Mouse (Mus musculus): ENCODE results near the gene Olfr913. TPM values are rescaled to one million over a fixed set of nuclear protein-coding genes. Genes with fewer than 3 reads are reported as not detected.

The Olfr913 gene
- polyA plus RNA-seq (2012; rRNA removed), result not detected in 2 replicates

GRCm38 (mm10) chr9:38592459-38592858 lies at the start of gene Olfr913:
Olfr913 (plus strand) TSS chr9:38592759.

GRCm38 (mm10) chr9:38579878-38580277 lies 12.7 kb upstream of the Olfr913 start, which contains the start of gene Olfr912:
Olfr912 (plus strand) TSS chr9:38580178.

DNA sequence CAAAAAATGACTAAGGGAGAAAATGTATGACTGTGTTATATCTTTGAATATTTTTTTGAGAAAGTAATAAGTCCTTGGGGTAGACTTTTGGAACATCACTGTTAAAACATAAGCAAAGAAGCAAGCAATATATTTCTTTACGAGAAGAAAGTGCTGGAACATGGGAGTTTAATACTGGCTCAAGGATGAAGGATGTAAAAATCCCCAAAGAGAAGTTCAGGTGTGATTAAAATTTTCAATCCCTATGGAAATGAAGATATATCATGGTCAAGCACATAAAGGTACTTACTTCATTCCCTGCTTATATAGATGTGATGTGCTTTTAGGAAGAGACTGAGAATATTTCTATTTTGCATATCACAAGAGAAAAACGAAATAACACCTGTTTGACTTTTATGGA lies 12.2 kb downstream of the Olfr913 start, which contains the start of gene Olfr914:
TSS of gene Olfr914 (plus strand) at position 301 of the 400 bp plus-strand sequence.

Other genes with a start within 250 kb of the Olfr913 start
- gene Olfr898, start 244.3 kb upstream of the Olfr913 start, polyA plus RNA-seq (2012; rRNA removed), result not detected in 2 replicates
- gene Olfr250, start 225.9 kb upstream of the Olfr913 start, polyA plus RNA-seq (2012; rRNA removed), result not detected in 2 replicates
- not detected in 2 replicates for gene Olfr251, start 215.7 kb upstream of the Olfr913 start, polyA plus RNA-seq (2012; rRNA removed)
- gene Olfr147, start 191.1 kb upstream of the Olfr913 start, polyA plus RNA-seq (2012; rRNA removed), result not detected in 2 replicates
- not detected in 2 replicates for gene Olfr901, start 163.3 kb upstream of the Olfr913 start, polyA plus RNA-seq (2012; rRNA removed)
- gene Olfr902, start 145.1 kb upstream of the Olfr913 start, polyA plus RNA-seq (2012; rRNA removed), result not detected in 2 replicates
- gene Olfr904, start 129.6 kb upstream of the Olfr913 start, polyA plus RNA-seq (2012; rRNA removed), result not detected in 2 replicates
- not detected in 2 replicates for gene Olfr905, start 121.7 kb upstream of the Olfr913 start, polyA plus RNA-seq (2012; rRNA removed)
- not detected in 2 replicates for gene Olfr906, start 105.7 kb upstream of the Olfr913 start, polyA plus RNA-seq (2012; rRNA removed)
- not detected in 2 replicates for gene Olfr907, start 97.0 kb upstream of the Olfr913 start, polyA plus RNA-seq (2012; rRNA removed)
- gene Olfr911-ps1, start 71.2 kb upstream of the Olfr913 start, polyA plus RNA-seq (2012; rRNA removed), result not detected in 2 replicates
- not detected in 2 replicates for gene Olfr910, start 54.9 kb upstream of the Olfr913 start, polyA plus RNA-seq (2012; rRNA removed)
- not detected in 2 replicates for gene Olfr912, start 12.6 kb upstream of the Olfr913 start, polyA plus RNA-seq (2012; rRNA removed)
- not detected in 2 replicates for gene Olfr914, start 12.3 kb downstream of the Olfr913 start, polyA plus RNA-seq (2012; rRNA removed)
- gene Olfr916, start 67.1 kb downstream of the Olfr913 start, polyA plus RNA-seq (2012; rRNA removed), result not detected in 2 replicates
- not detected in 2 replicates for gene Olfr917, start 73.1 kb downstream of the Olfr913 start, polyA plus RNA-seq (2012; rRNA removed)
- gene Olfr918, start 81.8 kb downstream of the Olfr913 start, polyA plus RNA-seq (2012; rRNA removed), result not detected in 2 replicates
- not detected in 2 replicates for gene Olfr919, start 110.9 kb downstream of the Olfr913 start, polyA plus RNA-seq (2012; rRNA removed)
- 15.2 and 15.4 TPM in 2 replicates for gene Vwa5a, start 125.5 kb downstream of the Olfr913 start, polyA plus RNA-seq (2012; rRNA removed)
- 0.16 and 0.20 TPM in 2 replicates for gene Olfr920, start 159.5 kb downstream of the Olfr913 start, polyA plus RNA-seq (2012; rRNA removed)
- gene Olfr921, start 180.3 kb downstream of the Olfr913 start, polyA plus RNA-seq (2012; rRNA removed), result not detected in 2 replicates
- not detected in 2 replicates for gene Olfr922, start 221.9 kb downstream of the Olfr913 start, polyA plus RNA-seq (2012; rRNA removed)
- gene Olfr923, start 233.8 kb downstream of the Olfr913 start, polyA plus RNA-seq (2012; rRNA removed), result not detected in 2 replicates